Mouse (Mus musculus) megakaryocyte, adult 5-6 weeks (primary cell): Measurements from ENCODE around the gene Rhbg. TPM values are rescaled to one million over a fixed set of nuclear protein-coding genes. Genes with fewer than 3 reads are reported as not detected.
"Not testable (repeated sequence)": the region's sequence is repeated elsewhere in the genome, so short reads cannot be mapped to it uniquely, and the experiment has no call there.

ENCODE experiments used
- ATAC-seq: 2 replicates; pipeline ENCODE4 v1.8.0; 2016; ENCODE audit warnings: mild to moderate bottlenecking, inconsistent platforms; ENCODE audit not compliant: poor library complexity, severe bottlenecking
- total RNA-seq, 2 experiments: library from RNA; stranded (forward) in 1 of 2; stranded (reverse) in 1 of 2; fragments of 153-499, 151-499 nt in 1 of 2; fragments of 221-1000, 200-1000 nt in 1 of 2; gene quantifications; 2 replicates each; pipeline versions ENCODE4 v1.2.3 to v1.2.4; 2015 to 2017

Rhbg gene
- total RNA-seq (2015) (not detected in 2 replicates), total RNA-seq (2017) (not detected in 2 replicates)

DNA sequence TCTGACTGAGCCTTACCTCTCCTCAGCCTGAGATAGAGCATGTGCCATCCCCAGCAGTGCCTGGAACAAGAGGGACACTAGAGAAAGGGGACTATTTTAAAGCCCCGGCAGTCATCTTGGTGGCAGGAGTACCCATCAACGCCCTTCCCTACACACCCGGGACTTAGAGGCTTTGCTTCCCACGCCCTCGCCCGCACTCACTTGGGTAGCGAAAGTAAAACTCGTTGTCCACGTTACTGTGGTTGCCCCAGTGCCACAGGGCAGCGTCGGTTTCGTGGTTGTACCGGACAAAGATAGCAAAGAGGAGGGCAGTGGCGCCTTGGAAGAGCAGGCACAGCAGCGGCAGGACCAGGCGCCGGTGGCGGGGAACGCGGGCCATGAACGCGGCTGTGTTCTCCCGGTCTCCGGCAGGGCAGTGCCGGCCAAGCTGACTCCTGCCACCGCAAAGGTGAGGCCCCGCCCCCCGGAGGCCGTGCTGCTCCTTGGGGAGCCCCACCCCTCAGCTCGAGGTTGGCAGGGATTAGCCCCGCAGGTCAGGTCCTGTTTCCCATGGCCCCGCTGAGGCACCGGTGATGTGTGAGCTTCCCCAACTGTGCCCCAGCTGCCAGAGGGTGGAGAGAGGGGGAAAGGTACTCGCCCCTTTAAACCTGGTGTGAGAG lies at the start of gene Rhbg:
Gene Rhbg, minus strand, starts transcription at position 442 of the 659 bp plus-strand sequence.
- peak; percentile 60 for ATAC-seq

GRCm38 (mm10) chr3:88299172-88299571 lies 44.7 kb upstream of the Rhbg start:
- no peak for ATAC-seq

DNA sequence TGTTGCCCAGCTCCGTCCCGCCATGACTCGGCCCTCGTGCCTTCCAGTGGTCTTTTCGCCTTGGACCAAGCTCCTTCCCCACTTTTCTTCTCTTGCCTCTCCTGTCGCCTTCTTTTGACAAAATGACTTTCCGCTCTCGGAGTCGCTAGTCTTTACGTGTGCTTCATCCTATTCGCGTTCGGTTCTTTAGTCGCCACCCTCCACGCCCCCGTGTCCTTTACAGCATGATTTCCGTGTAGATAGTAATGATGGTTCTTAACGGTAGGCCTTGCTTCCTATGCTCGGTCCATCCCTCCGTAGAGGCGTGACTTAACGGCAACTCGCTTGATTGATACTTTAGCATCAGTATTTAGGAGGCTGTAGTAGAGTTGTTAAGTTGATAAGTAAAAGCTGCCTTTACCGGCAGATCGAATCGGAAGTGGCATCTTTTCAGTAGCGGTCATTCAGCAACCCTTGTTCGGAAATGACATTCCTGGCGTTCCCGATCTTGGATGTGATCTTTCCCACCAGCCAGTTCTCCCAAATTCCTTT lies 42.9 kb upstream of the Rhbg start:
- peak; percentile 17 for ATAC-seq

- ATAC-seq, result peak; percentile 91
Measured at GRCm38 (mm10) chr3:88296561-88297318, 42.2 kb upstream of the Rhbg start, which contains the start of the genes Tsacc and Cct3. TSS of gene Tsacc (minus strand) at chr3:88296999. TSS of gene Cct3 (plus strand) at chr3:88297116.

DNA sequence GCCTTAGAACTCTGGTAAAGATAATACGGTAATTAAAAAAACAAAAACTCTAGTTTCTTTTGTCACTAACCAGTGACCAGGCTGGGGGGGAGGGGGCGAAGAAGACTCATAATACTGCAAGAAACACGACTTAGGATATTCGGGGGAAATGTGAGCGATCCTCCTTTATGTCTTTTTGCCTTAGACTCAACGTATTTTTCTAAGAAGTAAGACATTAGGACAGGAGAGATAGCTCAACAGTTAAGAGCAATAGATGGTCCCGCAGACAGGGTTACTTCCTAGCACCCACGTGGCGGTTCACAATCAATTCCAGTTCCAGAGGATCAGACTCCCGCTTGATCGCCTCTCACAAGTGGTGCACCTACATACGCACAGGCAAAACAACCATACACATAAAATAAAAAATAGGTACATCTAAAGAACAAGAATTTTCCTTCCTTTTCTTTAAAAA lies 41.6 kb upstream of the Rhbg start:
- ATAC-seq, result no peak

DNA sequence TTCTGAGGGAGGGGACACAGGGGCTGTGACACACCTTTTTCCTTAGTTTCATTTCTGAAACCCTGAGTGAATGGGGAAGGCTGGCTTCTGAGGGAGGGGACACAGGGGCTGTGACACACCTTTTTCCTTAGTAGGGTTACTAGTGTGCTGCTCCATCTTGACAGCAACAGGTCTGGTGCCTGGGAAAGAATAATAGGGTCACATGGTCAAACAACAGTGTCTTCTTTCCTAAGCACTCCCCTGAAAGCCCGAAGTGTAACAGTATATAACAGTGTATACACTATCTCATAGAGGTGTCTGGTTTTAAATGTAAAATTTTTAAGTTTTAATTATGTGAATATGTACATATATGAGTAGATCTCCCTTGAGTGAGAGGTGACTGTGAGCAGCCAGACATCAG lies 40.8 kb upstream of the Rhbg start:
- not testable (repeated sequence) for ATAC-seq

DNA sequence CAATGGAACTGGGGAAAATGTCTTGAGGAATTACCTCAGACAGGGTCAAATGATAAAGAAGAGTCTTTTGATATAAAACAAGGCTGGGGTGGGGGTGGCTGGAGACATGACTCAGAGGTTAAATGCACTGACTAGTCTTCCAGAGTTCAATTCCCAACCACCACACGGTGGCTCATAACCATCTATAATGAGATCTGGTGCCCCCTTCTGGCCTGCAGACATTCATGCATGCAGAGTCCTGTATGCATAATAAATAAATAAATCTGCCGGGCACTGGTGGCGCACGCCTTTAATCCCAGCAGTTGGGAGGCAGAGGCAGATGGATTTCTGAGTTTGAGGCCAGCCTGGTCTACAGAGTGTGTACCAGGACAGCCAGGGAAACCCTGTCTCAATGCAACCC lies 37.5 kb upstream of the Rhbg start:
- no peak for ATAC-seq

DNA sequence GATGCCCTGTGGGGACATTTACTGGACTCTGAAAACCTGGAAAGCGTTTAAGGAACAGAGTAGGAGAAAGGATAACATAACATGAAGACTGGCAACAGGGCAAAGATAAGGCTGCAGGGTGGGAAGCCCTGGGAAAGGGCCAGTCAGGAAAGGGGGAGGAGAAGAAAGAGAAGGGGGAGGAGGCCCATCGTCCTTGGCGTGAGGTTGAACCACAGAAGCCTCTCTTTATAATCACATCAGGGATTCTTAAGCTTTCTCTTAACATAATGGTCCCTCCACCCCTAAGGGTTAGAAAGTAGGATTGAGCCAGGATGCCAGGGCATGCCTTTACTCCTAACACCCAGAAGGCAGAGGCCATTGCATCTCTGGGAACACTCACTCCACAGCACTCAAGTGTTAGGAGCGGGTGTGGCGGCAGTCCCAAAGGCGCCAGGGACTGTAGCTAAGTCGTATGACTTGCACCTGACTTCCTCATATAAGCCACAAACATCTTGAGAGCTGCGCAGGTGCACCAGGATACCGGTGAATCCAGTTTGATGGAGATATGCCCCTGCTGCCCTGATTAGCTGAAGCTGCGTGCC lies 33.7 kb upstream of the Rhbg start:
- ATAC-seq, result not testable (repeated sequence)

DNA sequence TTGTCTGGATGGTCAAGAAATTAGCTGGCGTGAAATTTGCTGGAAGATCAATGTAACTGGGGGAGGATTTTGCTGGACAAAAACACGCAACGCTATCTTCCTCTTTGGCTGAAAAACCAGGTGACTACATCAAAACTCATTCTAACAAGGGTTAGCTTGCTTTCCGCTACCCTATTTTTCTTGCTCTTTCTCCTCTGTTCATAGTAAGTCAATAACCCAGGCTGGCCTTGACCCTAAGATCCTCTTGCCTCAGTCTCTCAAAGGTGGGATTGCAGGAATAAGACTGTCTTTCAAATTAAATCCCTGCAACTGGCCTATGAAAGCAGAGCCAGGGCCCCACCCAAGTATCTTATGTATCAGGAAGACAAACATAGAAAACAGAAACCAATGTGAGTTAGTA lies 32.6 kb upstream of the Rhbg start, which contains the start of gene Gm38392:
Gene Gm38392, minus strand, starts transcription at position 101 of the 400 bp plus-strand sequence.
- ATAC-seq, result no peak

GRCm38 (mm10) chr3:88285565-88285895 lies 31.0 kb upstream of the Rhbg start:
- ATAC-seq, result not testable (repeated sequence)

DNA sequence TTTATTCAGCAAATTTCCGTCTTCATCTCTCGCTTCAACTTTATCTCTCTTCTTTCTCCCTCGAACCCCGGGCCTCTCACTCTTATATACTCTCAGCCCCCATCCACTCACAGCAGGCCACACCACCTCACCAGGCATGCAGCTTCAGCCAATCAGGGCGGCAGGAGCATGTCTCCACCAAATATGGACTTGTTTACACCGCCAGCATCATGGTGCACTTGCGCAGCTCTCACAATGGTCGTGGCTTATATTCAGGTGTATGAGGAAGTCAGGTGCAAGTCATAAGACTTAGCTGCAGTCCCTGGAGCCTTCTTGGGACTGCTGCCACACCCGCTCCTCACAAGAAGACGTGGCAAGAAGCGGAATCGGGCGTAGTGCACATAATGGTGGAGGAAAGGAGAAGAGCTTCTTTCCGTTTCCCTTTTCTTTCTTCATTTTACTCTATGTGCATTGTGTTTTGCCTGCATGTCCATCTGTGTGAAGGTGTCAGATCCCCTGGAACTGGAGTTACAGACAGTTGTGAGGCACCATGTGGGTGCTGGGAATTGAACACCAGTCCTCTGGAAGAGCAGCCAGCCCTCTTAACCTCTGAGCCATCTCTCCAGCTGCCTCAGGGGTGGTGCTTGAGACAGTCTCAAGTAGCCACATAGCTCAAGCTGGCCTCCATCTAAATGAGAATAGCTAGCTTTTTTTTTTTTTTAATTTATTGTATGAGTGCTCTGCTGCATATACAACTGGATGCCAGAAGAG lies 30.5 kb upstream of the Rhbg start:
- ATAC-seq, result not testable (repeated sequence)

- not testable (repeated sequence) for ATAC-seq
Measured at GRCm38 (mm10) chr3:88281141-88281916, 26.8 kb upstream of the Rhbg start.

DNA sequence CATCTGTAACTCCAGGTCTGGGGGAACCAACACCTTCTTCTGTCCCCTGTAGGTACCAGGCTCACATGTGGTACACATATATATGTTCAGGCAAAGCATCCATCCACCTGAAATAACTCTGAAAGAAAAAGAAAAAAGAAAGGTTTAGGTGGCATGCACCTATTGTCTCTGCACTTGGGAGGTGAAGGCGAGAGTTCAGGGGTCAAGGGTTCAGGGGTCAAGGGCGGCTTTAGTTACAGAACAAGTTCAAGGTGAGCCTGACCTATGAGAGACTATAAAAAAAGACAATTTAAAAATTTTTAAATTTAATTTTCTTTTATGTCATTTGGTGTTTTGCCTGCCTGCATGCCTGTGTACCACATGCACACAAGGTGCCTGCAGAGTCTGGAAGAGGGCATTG lies 25.5 kb upstream of the Rhbg start:
- no peak for ATAC-seq

GRCm38 (mm10) chr3:88276529-88277143 lies 22.1 kb upstream of the Rhbg start:
- no peak for ATAC-seq

DNA sequence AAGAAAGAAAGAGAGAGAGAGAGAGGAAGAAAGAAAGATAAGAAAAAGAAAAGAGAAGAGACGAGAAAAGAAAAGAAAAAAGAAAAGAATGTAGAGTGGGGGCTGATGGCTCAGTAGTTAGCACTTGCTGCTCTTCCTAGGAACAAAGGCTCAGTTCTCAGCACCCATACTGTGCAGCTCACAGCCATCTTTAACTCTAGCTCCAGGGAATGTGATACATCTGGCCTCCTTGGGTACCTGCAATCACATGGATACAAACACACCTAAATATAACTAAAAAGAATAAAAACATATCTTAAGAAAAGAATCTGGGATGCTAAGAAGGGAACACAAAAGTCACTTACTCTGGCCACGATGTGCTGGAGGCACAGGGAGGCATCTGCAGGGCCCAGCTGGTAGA lies 21.6 kb upstream of the Rhbg start:
- ATAC-seq, result no peak

GRCm38 (mm10) chr3:88274002-88274401 lies 19.5 kb upstream of the Rhbg start:
- ATAC-seq, result no peak

DNA sequence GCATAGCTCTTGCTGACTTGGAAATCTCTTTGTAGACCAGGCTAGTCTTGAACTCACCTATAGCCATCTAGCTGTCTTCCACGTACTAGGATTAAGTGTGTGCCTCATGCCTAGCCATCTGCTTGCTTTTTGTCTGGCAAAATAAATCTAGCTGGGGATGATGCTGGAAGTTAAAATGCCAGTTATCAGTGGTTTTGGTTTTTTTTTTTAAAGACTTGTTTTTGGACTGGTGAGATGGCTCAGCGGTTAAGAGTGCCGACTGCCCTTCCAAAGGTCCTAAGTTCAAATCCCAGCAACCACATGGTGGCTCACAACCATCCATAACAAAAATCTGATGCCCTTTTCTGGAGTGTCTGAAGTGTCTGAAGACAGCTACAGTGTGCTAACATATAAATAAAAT lies 17.4 kb upstream of the Rhbg start:
- no peak for ATAC-seq

DNA sequence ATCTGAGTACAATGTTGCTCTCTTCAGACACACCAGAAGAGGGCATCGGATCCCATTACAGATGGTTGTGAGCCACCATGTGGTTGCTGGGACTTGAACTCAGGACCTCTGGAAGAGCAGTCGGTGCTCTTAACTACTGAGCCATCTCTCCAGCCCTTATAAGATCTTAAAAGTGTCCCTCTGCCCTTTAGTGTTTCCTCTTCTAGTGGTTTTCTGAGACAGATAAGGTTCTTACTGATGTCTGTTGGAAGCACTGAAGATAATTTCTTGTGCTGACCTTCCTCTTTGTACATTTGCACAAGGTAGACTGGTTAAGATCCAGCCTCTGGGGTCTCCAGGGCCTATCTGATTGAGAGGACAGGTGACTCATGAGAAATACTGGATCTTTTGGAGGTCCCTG lies 16.8 kb upstream of the Rhbg start:
- ATAC-seq, result not testable (repeated sequence)

- ATAC-seq, result no peak
Measured at GRCm38 (mm10) chr3:88268991-88269390, 14.5 kb upstream of the Rhbg start.

DNA sequence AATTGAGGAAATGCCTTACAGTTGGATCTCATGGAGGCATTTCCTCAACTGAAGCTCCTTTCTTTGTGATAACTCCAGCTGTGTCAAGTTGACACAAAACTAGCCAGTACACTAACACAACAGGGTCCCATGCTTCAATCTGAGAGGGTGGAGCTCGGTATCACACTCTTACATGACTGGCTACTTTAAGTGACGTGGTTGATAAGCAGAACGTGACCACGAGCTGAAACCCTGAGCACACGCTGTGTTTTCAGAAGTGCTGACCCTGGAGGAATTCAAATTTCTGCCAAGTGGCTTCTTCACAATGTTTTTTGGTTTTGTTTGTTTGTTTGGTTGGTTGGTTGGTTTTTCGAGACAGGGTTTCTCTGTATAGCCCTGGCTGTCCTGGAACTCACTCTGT lies 13.5 kb upstream of the Rhbg start:
- not testable (repeated sequence) for ATAC-seq
